Mouse (Mus musculus) c-Kit-positive CD71-positive TER-119-negative erythroid progenitor cells, embryonic 14.5 days (primary cell): Measurements from ENCODE around the gene Cyp2c69.
"Not testable (repeated sequence)": the region's sequence is repeated elsewhere in the genome, so short reads cannot be mapped to it uniquely, and the experiment has no call there.

Experiments
- DNase-seq: peaks from one replicate; pipeline ENCODE4 v3.0.0-alpha.2; 2013; ENCODE audit warnings: low read depth

The Cyp2c69 gene

GRCm38 (mm10) chr19:39886699-39887098, at the start of gene Cyp2c69:
Cyp2c69 (minus strand) TSS chr19:39886799.
- not testable (repeated sequence) for DNase-seq

- no peak for DNase-seq
Measured at GRCm38 (mm10) chr19:39935396-39935795, 48.8 kb upstream of the Cyp2c69 start.

- no peak for DNase-seq
Measured at GRCm38 (mm10) chr19:39930032-39930431, 43.4 kb upstream of the Cyp2c69 start.

DNA sequence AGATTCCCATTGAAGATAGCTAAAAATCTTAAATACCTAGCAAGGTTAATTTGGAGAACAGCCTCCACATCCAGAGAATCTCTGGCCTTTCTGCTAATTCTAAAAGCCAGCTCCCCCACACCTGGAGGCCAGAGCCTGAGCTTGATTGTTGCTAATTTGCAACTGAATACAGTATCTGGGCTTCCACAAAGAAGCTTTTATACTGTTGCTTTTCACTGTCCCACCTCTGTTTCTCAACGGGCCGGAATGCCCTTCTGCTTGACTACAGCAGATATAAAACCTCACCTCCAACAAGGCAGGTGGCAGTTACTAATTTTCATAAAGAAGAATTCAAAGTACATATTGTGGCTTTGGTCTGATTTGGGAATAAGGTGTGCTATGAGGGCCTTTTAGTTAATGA, 15.1 kb upstream of the Cyp2c69 start:
- no peak for DNase-seq

- not testable (repeated sequence) for DNase-seq
Measured at GRCm38 (mm10) chr19:39890079-39890478, 3.5 kb upstream of the Cyp2c69 start.

GRCm38 (mm10) chr19:39866133-39866532, 20.5 kb downstream of the Cyp2c69 start:
- no peak for DNase-seq

- DNase-seq, result not testable (repeated sequence)
Measured at GRCm38 (mm10) chr19:39820931-39821330, 65.7 kb downstream of the Cyp2c69 start.

DNA sequence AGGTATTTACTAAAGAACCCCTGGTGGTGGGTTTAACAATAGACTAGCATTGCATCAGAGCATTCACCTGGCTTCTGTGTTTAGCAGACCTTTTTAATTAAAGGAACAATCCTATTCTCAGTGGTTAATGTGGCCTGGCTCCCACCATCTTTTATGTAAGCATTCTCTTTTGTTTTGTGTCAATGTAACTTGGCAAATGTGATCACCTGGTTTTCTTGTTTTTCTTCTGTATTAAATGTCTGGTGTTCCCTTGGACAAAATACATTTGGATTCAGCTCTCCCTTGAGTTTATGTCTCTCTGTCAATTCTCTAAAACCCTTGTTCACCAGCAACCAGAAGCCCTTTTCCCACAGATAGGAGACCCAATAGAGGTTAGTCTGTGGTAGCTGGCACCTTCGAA, 70.2 kb downstream of the Cyp2c69 start:
- not testable (repeated sequence) for DNase-seq

DNA sequence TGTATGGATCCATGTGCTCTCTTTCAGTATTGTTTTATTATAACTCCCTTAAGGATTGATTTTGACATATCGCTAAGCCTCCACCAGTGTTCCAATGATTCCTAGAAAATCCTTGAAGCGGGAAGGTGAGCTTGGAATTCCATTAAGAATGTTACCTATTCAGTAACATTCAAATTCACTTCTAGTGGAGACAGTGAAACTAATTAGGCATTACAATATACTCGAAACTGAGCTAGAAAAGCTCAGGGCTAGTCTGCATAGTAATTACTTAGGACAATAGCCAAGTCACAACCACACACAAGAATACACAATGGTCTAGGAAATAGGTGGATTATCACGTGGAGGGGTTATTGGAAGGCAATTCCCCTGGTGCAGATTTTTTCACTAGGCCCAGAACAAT, 70.6 kb downstream of the Cyp2c69 start:
- DNase-seq, result not testable (repeated sequence)

- not testable (repeated sequence) for DNase-seq
Measured at GRCm38 (mm10) chr19:39812714-39813113, 73.9 kb downstream of the Cyp2c69 start, which contains the start of gene Cyp2c40. Cyp2c40 (minus strand) TSS chr19:39812814.
